Mouse (Mus musculus) CD4-positive naive resting alpha-beta T cell, adult 57 days (primary cell): Measurements from ENCODE around the gene Ftsj3. TPM values are rescaled to one million over a fixed set of nuclear protein-coding genes. Genes with fewer than 3 reads are reported as not detected.

Experiments
- total RNA-seq: library from RNA; stranded (reverse); gene quantifications from one replicate; pipeline ENCODE4 v1.2.4, GENCODE M21; 2023

Gene Ftsj3
- 69.6 TPM for total RNA-seq

GRCm38 (mm10) chr11:106255685-106256451 lies at the start of gene Ftsj3, which contains the start of gene Psmc5:
TSS of gene Ftsj3 (minus strand) at chr11:106256079.
TSS of gene Psmc5 (plus strand) at chr11:106256154.

GRCm38 (mm10) chr11:106301765-106302164 lies 45.9 kb upstream of the Ftsj3 start, which contains the start of gene Gh:
TSS of gene Gh (minus strand) at chr11:106301865.

DNA sequence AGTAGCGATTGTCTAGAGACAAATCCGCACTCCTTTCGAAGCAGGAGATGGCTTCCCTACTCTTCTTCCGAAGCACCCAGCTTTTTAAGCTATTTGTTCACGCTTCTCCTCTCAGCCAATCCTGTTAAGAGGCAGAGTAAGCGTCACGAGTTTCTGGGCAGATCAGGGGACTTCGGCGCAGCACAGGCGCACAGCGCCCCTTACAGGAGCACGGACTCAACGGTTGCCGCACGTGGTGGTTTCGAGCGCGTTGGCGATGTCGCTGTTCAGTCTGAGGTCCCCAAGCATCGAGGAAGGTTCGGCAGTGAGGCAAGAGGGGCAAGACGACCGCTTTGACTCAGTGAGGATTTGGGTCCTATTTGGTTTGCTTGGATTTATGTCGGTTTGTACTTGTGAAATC lies 20.6 kb upstream of the Ftsj3 start, which contains the start of gene Tcam1:
Gene Tcam1 (plus strand): TSS at position 219 of the 400 bp plus-strand sequence.

GRCm38 (mm10) chr11:106272644-106273310 lies 16.9 kb upstream of the Ftsj3 start, which contains the start of gene Smarcd2:
TSS of gene Smarcd2 (minus strand) at chr11:106272972.

DNA sequence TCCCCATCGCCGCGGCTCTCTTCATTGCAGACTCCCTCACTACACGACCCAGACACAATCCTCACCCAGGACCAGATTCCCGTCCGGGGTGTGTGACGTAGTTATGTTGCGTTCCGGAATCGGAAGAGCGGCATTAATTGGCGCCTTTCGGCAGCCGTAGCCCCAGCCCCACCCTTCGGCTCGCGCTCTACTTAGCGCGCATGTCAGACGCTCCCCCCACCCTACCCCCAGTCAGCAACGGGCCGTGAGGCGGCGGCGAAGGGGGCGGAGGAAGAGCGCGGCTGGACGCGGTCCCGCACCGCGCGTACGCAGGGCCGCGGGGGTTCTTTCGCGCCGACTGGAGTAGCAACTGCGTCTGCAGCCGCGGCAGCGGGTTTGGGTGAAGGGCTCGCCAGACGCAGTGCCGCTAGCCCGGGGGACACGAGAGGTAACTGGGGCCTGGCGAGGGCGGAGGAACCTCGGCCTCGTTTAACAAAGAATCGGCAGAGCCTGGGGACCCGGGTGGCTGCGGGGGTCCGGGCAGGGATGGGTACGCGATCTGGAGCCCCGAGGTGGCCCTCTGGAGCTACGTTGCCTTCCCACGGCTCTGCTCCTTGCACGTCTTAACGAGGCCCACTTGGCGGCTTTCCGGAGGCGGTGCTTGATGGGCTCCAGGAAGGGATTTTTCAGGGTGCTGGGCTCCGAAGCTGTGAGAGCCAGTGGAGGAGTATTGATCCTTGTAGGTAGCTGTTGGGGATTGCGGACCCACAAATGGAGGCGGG lies 39.0 kb downstream of the Ftsj3 start, which contains the start of gene Ddx42:
Gene Ddx42 (plus strand): TSS at position 197 of the 761 bp plus-strand sequence.

DNA sequence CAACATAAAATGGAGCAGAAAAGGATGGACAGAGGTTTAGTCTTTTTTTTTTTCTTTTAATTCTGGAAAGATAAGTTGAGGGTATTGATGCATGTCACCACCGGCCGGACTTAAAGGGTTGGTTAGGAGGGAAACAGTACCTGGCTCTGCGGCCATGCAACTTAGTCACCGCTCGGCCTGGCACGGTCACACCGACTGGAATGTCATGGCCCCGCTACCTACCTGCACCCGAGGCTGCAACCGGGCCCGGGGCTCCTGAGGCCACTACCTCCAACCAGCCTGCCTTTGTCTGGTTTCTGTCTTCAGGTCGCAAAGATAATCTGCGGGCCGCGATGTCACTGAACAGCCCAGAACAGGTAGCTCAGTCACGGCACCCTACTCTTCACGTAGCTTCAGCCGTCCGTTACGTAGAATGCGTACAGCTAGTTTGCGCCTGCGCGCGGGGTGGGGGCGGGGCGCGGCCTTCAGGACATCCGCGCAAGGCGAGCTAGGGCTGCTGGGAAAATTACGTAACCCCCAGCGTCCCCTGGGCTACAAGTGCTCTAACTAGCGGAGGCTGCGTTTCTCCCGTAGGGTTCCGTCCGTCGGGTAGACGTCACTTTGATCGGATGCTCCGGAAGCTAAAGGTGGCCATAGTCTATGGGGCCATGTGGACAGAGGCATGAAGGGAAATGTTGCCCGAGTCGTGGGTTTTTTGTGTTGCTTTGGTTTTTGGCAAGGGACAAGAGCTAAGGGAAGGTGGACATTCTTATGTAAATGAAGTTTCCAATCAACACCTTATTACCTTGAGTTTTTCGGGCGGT lies 39.8 kb downstream of the Ftsj3 start, which contains the start of gene Ccdc47:
Gene Ccdc47 (minus strand): TSS at position 418 of the 803 bp plus-strand sequence.

GRCm38 (mm10) chr11:106202123-106202465 lies 53.8 kb downstream of the Ftsj3 start, which contains the start of gene Strada:
TSS of gene Strada (minus strand) at chr11:106202168.

Other genes starting within 250 kb of the Ftsj3 start
- 0.65 TPM for gene Kcnh6, start 248.0 kb downstream of the Ftsj3 start, total RNA-seq
- 64.9 TPM for gene Dcaf7, start 219.2 kb downstream of the Ftsj3 start, total RNA-seq
- gene Taco1, start 190.0 kb downstream of the Ftsj3 start, total RNA-seq, result 8.3 TPM
- 174 TPM for gene Map3k3, start 171.5 kb downstream of the Ftsj3 start, total RNA-seq
- gene Gm10840, start 95.2 kb downstream of the Ftsj3 start, total RNA-seq, result 12.1 TPM
- gene Limd2, start 95.2 kb downstream of the Ftsj3 start, total RNA-seq, result 840 TPM
- gene Strada, start 53.9 kb downstream of the Ftsj3 start, total RNA-seq, result 27.2 TPM
- 38.1 TPM for gene Ccdc47, start 39.7 kb downstream of the Ftsj3 start, total RNA-seq
- gene Ddx42, start 39.2 kb downstream of the Ftsj3 start, total RNA-seq, result 80.4 TPM
- gene Psmc5, start 75 bp upstream of the Ftsj3 start, total RNA-seq, result 46.4 TPM
- gene Smarcd2, start 16.9 kb upstream of the Ftsj3 start, total RNA-seq, result 108 TPM
- not detected for gene Tcam1, start 20.6 kb upstream of the Ftsj3 start, total RNA-seq
- gene Gh, start 45.8 kb upstream of the Ftsj3 start, total RNA-seq, result 0.95 TPM
- gene Cd79b, start 58.7 kb upstream of the Ftsj3 start, total RNA-seq, result 49.8 TPM
- gene Scn4a, start 97.2 kb upstream of the Ftsj3 start, total RNA-seq, result 1.2 TPM
- gene Prr29, start 109.4 kb upstream of the Ftsj3 start, total RNA-seq, result not detected
- gene Icam2, start 132.0 kb upstream of the Ftsj3 start, total RNA-seq, result 68.0 TPM
- 14.8 TPM for gene Ern1, start 231.8 kb upstream of the Ftsj3 start, total RNA-seq